Mouse (Mus musculus) neural tube, embryonic 10.5 days (tissue): ENCODE data around the gene Sec61a2.
A peak's percentile ranks its signal among the peaks of the same experiment; 100 is the strongest.

ENCODE experiments used
- DNase-seq: peaks from one replicate; pipeline ENCODE4 v3.0.0-alpha.2; 2017; ENCODE audit warnings: low spot score; ENCODE audit errors: extremely low spot score

Gene Sec61a2

GRCm38 (mm10) chr2:5889412-5889811, 5.8 kb downstream of the Sec61a2 start:
- DNase-seq = no peak

GRCm38 (mm10) chr2:5888865-5889264, 6.4 kb downstream of the Sec61a2 start:
- no peak for DNase-seq

GRCm38 (mm10) chr2:5877446-5877845, 17.8 kb downstream of the Sec61a2 start:
- DNase-seq = no peak

GRCm38 (mm10) chr2:5869746-5870145, 25.5 kb downstream of the Sec61a2 start:
- DNase-seq = no peak

- DNase-seq = no peak
Measured at GRCm38 (mm10) chr2:5867681-5868080, 27.6 kb downstream of the Sec61a2 start.

- DNase-seq = no peak
Measured at GRCm38 (mm10) chr2:5862834-5863233, 32.4 kb downstream of the Sec61a2 start, which contains the start of gene Gm13199. Gm13199 (minus strand) TSS chr2:5862934.

GRCm38 (mm10) chr2:5851866-5852265, 43.4 kb downstream of the Sec61a2 start:
- DNase-seq = no peak

GRCm38 (mm10) chr2:5851116-5851515, 44.1 kb downstream of the Sec61a2 start:
- no peak for DNase-seq

- no peak for DNase-seq
Measured at GRCm38 (mm10) chr2:5845826-5846225, 49.4 kb downstream of the Sec61a2 start.

GRCm38 (mm10) chr2:5844873-5845631, 50.2 kb downstream of the Sec61a2 start, which contains the start of the genes Nudt5 and Cdc123:
Nudt5 (plus strand) TSS chr2:5845019.
Cdc123 (minus strand) TSS chr2:5845164.
- DNase-seq = peak; percentile 89

- DNase-seq = no peak
Measured at GRCm38 (mm10) chr2:5844181-5844872, 50.9 kb downstream of the Sec61a2 start.

GRCm38 (mm10) chr2:5840815-5841214, 54.4 kb downstream of the Sec61a2 start:
- no peak for DNase-seq

GRCm38 (mm10) chr2:5825265-5825913, 69.8 kb downstream of the Sec61a2 start:
- DNase-seq = no peak

- no peak for DNase-seq
Measured at GRCm38 (mm10) chr2:5824685-5825084, 70.5 kb downstream of the Sec61a2 start.

GRCm38 (mm10) chr2:5824213-5824612, 71.0 kb downstream of the Sec61a2 start:
- DNase-seq = no peak

- DNase-seq = no peak
Measured at GRCm38 (mm10) chr2:5822449-5822848, 72.8 kb downstream of the Sec61a2 start.

GRCm38 (mm10) chr2:5821264-5821663, 74.0 kb downstream of the Sec61a2 start:
- no peak for DNase-seq
